Mouse (Mus musculus): ENCODE results near the gene Apopt1.

GRCm38 (mm10) chr12:111769306-111769705 lies 56.2 kb downstream of the Apopt1 start:
- TF ChIP-seq POLR2A (IDR thresholded peaks at IDR 0.05; ENCODE audit: borderline replicate concordance, extremely low read depth, insufficient read depth, insufficient read length, poor library complexity, severe bottlenecking) (no peak), CTCF (IDR thresholded peaks at IDR 0.05; ENCODE audit: borderline replicate concordance, extremely low read depth, insufficient read depth, insufficient read length) (peak; percentile 38; the same call in 1 of the 2 replicates)

All from brain, embryonic 14.5 days (tissue).